Mouse (Mus musculus): ENCODE results near the gene Smok3b.
"Not testable (repeated sequence)": the region's sequence is repeated elsewhere in the genome, so short reads cannot be mapped to it uniquely, and the experiment has no call there.

Gene Smok3b

GRCm38 (mm10) chr5:138020961-138021479 lies at the start of gene Smok3b, which contains the start of gene Smok3a:
Smok3b (plus strand) TSS chr5:138021429.
Smok3a (plus strand) TSS chr5:138021261.
- DNase-seq = not testable (repeated sequence)

- no peak for DNase-seq
Measured at GRCm38 (mm10) chr5:137973161-137973560, 48.1 kb upstream of the Smok3b start.

- DNase-seq = peak in 1 of 2 experiments; percentile 9
Measured at GRCm38 (mm10) chr5:137973738-137974137, 47.5 kb upstream of the Smok3b start.

- DNase-seq = no peak
Measured at GRCm38 (mm10) chr5:137974724-137975123, 46.5 kb upstream of the Smok3b start.

GRCm38 (mm10) chr5:137975434-137975833 lies 45.8 kb upstream of the Smok3b start:
- DNase-seq = no peak

GRCm38 (mm10) chr5:137977291-137977690 lies 43.9 kb upstream of the Smok3b start:
- no peak for DNase-seq

GRCm38 (mm10) chr5:137979081-137979480 lies 42.1 kb upstream of the Smok3b start:
- no peak for DNase-seq

GRCm38 (mm10) chr5:137981300-137981699 lies 39.9 kb upstream of the Smok3b start, which contains the start of gene Azgp1:
Azgp1 (plus strand) TSS chr5:137981520.
- peak; percentile 33 to 59 for DNase-seq

GRCm38 (mm10) chr5:137986351-137986750 lies 34.9 kb upstream of the Smok3b start:
- DNase-seq = no peak

GRCm38 (mm10) chr5:138009437-138009836 lies 11.8 kb upstream of the Smok3b start:
- no peak for DNase-seq

GRCm38 (mm10) chr5:138012382-138012781 lies 8.8 kb upstream of the Smok3b start:
- no peak for DNase-seq

- no peak for DNase-seq
Measured at GRCm38 (mm10) chr5:138016530-138016929, 4.7 kb upstream of the Smok3b start.

GRCm38 (mm10) chr5:138016997-138017396 lies 4.2 kb upstream of the Smok3b start:
- no peak for DNase-seq

GRCm38 (mm10) chr5:138019577-138019976 lies 1.7 kb upstream of the Smok3b start:
- DNase-seq = not testable (repeated sequence)

GRCm38 (mm10) chr5:138052894-138053293 lies 31.7 kb downstream of the Smok3b start, which contains the start of gene Smok3c:
Smok3c (plus strand) TSS chr5:138053194.
- not testable (repeated sequence) for DNase-seq

- DNase-seq = peak in 1 of 2 experiments; percentile 10
Measured at GRCm38 (mm10) chr5:138073803-138074202, 52.6 kb downstream of the Smok3b start.

- peak in 1 of 2 experiments; percentile 29 for DNase-seq
Measured at GRCm38 (mm10) chr5:138075684-138076083, 54.5 kb downstream of the Smok3b start.

GRCm38 (mm10) chr5:138076148-138076547 lies 54.9 kb downstream of the Smok3b start:
- peak in 1 of 2 experiments; percentile 9 for DNase-seq

- DNase-seq = peak in 1 of 2 experiments; percentile 11
Measured at GRCm38 (mm10) chr5:138080456-138080855, 59.2 kb downstream of the Smok3b start.

- DNase-seq = no peak
Measured at GRCm38 (mm10) chr5:138081446-138081845, 60.2 kb downstream of the Smok3b start.

- DNase-seq = no peak
Measured at GRCm38 (mm10) chr5:138083318-138083900, 62.2 kb downstream of the Smok3b start.

- DNase-seq = no peak
Measured at GRCm38 (mm10) chr5:138083936-138084335, 62.7 kb downstream of the Smok3b start.

GRCm38 (mm10) chr5:138084507-138084906 lies 63.3 kb downstream of the Smok3b start:
- DNase-seq = no peak

- DNase-seq = peak; percentile 81 to 93
Measured at GRCm38 (mm10) chr5:138084996-138085395, 63.8 kb downstream of the Smok3b start, which contains the start of gene Zkscan1. Zkscan1 (plus strand) TSS chr5:138085084.

Measured in kidney, postnatal 25 days (tissue).